Mouse (Mus musculus): ENCODE measurements around the gene Slc26a3.
A peak's percentile ranks its signal among the peaks of the same experiment; 100 is the strongest.

Gene Slc26a3

DNA sequence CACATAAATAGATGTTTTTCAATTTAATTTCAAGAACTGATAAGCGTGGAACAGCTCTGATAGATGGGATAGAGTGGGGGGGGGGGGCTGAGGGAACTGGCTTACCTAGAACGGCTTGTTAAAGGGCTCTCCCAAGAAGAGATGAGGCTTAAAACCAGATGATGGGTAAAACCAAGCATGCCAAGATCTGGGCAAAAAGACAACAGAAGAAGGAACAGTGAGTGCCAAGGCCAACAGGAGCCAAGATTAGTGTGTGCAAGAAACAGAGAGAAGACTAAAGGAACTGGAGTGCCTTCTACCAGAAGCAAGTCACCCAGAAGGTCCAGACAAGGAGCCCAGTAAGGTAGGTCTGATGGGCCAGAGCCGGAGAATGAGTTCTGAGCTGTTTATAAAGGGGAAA is at the start of gene Slc26a3:
Gene Slc26a3, plus strand, starts transcription at position 301 of the 400 bp plus-strand sequence.
- DNase-seq (ENCODE audit: low spot score in 2 of 2), result no peak

DNA sequence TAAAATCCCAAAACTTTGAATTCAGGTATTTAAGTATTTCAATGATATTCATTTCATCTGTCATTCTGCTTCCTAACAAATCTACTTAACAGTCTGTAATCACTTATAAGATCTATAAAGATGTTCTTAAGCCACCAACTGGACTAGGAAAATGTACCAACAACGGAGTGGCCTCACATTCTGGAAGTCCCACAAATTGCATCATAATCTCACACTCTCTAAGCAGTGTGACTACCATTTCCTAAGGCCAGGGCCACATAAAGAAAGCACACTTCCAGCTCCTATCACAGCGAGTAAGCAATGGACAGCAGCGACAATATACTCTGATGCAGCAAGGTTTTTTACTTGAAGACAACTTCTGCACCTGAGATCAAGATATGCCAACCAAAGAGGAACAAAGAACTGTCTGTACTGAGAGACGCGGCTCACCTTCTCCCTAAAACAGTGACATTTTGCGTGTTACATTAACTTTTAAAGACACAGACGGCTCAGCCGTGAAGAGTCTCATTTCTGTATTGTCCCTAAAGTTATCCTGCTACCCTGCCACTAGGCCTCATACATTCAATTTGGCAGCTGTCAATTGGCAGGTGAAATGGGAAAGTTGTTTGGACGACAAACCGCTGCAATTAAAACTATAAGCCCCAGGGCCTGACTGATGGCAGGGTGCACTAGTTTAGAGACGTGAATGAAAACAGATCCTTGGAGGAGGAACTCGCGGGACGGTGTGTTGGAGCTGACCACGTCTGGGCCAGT is 40.3 kb upstream of the Slc26a3 start:
- DNase-seq (ENCODE audit: low spot score in 2 of 2), result no peak

DNA sequence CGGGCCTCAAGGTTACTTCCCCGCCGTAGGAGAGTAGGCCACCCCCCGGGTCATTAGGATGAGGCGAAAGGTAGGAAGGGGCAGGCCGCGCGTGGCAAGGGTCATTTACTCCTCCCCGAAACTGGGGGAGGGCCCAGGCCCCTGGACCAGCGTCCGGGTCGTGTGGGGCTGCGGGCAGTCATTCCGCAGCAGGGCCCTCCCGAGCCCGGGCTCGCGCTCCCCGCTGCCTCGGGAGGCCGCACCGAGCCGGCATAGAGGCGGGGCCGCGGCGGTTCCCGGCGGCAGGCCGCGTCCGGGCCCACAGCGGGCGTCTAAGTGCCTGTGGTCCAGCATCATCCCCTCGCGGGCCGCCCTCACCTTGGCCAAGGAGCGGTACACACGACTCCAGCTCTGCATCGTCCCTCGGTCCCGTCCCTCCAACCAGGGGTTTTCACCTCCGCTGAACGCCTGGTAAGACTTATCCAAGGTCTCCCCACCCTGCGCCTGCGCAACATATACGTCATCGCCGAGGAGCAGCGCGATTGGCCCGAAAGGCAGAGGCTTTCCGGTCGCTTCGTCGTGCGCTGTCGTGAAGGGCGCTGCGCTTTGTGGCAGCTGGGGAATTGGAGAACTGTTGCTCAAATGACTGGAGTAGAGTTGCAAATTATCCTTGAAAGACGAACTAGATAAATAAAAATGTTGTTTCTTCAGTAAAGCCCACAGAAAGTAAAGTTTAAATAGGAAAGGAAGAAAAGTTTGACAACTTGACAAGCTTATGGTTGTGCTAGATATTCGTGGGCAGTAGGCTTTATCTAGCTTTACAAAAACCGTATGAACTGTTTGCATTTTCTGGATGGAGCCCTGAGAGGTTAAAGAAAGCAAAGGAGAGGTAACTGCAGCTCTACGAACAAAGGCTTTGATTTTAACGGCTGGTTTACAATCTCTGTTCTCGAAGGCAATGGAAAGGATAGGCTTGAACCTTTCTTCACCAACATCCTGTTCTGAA is 39.4 kb upstream of the Slc26a3 start, which contains the start of gene Dld:
Gene Dld, minus strand, starts transcription at position 510 of the 985 bp plus-strand sequence.
- DNase-seq (ENCODE audit: low spot score in 2 of 2), result peak; percentile 95 to 96

DNA sequence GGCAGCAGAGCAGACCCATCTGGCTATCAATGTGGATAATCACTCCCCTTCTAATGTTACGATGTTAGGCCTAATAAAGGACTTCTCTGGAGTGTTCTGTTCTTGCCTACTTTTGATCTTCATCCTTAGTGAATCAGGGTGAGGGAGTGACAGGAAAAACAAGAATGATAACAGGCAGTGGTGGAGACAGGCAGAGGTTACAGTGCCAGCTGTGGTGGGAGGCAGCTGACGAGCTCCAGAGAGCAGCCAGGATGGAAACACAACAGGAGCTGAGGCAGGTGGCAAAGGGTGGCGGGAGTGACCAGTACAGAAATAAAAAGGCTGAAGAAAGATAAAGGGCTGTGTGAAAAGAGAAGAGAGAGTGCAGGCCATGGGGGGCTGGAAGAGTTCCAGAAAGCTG is 24.2 kb upstream of the Slc26a3 start:
- DNase-seq (ENCODE audit: low spot score in 2 of 2), result no peak

DNA sequence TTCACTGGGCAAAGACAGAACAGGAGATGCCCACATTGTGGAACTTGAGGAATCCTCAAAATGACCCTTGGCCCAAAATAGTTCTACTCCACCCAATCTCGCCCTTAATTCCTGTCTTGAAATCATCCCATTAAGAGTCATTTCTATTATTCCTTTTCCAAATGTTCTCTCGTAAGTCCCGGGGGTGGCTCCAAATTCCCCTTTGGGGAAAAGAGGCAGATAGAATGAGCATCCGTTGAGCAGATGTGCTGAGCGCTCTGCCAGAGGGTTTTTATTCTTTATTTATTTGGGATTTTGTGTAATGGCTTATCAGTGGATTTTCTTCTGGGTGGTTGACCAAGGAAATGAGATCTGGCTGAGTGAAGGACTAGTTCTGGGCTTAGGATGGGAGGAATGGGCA is 22.9 kb upstream of the Slc26a3 start:
- no peak for DNase-seq (ENCODE audit: low spot score in 2 of 2)

DNA sequence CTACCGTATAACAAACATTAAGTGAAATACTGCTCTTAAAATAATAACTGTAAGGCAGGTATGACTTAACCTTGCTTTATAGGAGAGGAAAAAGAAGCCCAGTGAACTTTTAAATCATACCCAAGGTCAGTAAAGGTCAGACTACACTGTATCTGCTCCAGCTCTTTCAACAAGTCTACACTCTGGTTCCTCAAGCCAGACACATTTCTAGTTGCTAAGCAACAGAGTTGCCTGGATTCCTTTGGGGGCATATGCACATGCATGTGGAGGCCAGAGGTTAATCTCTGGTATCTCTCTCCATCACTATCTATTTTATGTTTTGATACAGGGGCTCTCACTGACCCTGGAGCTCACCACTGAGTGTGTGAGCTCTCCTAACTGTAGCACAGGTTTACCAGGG is 21.6 kb upstream of the Slc26a3 start:
- no peak for DNase-seq (ENCODE audit: low spot score in 2 of 2)

DNA sequence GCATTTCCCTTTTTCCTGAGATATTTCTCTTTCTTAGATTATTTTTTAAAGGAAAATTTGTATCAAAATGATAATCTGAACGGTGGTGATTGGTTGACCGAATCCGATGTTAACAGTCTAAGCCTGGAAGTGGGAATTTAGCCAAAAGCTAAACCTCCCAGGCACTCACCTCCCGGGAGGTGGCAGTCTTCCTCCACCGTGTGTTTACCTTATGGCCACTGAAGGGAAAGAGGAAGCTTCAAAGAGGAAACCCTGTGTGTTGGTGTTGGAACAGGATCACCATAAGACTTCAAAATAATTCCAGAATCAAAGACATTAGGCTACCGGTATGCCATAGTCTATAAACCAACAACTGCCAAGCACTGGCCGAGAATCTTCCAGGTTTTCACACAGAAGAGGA is 21.0 kb upstream of the Slc26a3 start:
- DNase-seq (ENCODE audit: low spot score in 2 of 2), result no peak

DNA sequence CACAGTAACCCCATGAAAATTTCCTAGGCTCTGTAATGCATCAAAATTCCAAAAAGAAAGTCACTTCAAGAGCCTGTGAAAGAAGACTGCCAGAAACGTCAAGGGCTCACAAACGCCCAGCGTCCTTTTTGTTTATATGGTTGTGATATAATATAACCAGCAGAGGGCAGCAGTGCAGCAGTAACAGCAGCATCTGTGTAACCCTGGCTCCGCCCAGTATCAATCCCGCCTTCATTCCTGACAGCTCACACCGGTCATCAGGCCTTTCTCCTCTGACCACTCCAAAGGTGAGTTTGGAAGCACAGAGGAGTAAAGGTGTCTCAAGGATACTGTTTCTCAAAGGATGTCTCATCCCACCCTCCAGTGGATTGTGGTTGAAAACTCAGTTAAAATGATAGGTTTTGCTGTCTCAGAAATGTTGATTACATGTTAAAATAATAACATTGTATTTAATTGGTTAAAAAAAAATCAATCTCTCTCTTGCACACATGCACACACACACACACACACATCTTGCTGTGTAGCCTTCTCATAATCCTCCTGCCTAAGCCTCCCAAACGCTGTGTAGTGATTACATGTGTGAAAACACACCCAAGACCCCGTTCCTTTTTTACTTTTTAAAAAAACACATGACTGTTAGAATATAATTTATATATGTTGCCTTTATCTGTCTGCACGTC is 15.9 kb upstream of the Slc26a3 start:
- peak; percentile 32 to 35 for DNase-seq (ENCODE audit: low spot score in 2 of 2)

DNA sequence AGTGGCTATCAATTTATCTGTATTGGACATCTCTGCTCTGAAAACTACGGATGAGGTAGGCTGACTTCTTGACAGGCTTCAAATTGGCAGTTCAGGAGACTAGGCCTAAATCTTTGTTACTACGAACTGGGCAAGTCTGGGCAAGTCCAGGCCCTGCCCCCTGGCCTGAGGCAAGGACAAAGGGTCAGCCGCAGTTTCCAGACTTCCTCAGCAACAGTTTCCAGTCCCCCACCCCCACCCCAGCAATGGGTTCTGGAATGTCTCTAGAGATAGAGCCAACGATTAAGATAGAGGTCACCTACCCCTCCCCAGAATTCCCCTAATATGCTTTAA is 15.4 kb upstream of the Slc26a3 start:
- no peak for DNase-seq (ENCODE audit: low spot score in 2 of 2)

DNA sequence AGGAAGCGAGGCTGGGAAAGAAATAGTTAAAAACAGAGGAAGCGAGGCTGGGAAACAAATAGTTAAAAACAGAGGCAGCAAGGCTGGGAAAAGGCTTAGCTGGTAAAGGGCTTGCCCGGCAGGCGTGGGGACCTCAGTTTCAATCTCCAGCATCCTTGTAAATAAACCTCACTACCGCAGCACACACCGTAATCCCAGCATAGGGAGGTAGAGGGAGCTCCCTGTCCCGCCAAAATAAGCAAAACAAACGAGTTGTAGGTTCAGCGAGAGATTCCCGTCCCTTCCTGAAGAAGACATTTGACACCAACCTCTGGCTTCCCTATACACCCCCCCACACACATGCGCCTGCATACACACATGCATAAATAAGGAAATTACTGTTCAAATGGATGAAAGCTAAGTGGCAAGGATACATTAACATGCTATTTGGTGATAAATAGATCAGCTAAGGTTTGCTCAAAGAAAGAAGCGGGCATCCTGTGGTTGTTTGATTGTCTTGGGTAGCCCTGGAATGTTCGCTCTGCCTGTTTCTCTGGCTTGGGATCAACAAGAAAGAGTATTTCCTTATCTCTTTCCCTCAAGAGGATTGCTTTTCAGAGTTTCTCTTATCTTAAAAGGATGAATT is 14.2 kb upstream of the Slc26a3 start:
- DNase-seq (ENCODE audit: low spot score in 2 of 2), result no peak

DNA sequence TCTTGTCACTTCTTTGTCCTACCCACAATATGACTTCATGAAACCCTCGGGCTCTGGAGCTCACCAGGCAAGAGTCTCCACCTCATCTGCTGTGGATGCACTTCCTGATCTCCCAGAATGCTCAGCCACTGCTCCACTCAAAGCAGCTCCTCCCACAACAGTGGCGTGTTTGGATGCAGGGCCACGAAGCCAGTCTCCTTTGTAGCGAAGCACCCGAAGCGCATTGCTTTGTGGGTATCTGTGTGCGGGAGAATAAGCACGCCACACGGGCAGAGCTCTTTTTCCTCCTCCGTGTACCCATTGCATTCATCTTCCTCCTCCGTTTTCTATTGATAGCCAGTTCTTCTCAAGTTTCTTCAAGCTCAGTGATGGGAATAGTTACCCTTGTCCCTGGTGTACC is 13.4 kb upstream of the Slc26a3 start:
- DNase-seq (ENCODE audit: low spot score in 2 of 2), result no peak

DNA sequence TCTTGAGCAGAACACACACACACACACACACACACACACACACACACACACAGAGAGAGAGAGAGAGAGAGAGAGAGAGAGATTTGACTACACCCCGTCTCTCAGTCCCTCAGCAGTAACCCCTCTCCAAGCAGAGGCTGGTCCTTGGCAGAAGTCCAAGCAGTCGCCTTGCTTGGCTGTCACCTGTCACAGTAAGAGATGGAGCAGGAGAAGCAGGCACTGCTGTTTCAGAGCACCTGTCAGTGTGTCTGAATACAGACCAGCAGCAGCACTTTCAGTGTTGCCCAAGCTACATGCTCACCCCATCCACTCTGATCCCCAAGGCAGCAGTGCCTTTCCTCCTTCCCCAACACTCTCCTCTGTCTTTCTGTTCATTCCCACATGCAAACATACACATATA is 9.8 kb upstream of the Slc26a3 start:
- no peak for DNase-seq (ENCODE audit: low spot score in 2 of 2)

DNA sequence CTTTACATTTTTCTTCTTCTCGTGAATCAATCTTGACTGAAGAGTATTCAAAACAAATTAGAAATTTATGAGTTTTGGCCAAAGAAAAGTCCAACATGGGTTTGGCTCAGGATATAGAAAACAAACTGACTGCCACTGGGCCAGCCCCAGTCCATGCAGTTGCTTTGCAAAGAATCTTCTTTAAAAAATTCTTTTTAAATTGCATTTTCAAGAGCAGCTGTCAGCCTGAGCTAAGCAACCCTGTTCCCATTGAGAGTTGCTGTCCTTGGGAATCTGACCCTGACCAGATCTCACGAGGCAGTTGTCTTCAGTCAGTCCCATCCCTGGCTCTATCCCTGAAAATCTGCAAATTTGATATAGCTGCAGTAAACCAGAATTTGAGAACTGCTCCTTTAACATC is 8.2 kb upstream of the Slc26a3 start:
- no peak for DNase-seq (ENCODE audit: low spot score in 2 of 2)

DNA sequence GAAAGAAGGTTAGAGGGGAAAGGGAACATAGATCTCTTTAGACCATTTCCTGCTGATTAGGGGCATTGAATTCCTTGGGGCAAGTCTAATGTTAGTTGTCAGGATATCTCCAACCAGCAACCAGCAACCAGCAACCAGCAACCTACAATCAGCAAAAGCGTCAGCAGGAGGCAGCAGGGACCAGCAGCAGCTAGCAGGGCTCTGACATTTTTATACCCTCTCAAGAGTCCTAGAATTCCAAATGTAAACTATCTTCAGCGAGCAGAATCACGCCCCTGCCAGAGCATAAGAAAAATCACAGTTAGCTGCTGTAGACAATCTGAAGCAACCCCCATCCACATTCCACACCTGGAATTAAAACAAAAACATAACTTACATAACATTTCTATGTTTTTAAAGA is 3.4 kb upstream of the Slc26a3 start:
- DNase-seq (ENCODE audit: low spot score in 2 of 2), result no peak

DNA sequence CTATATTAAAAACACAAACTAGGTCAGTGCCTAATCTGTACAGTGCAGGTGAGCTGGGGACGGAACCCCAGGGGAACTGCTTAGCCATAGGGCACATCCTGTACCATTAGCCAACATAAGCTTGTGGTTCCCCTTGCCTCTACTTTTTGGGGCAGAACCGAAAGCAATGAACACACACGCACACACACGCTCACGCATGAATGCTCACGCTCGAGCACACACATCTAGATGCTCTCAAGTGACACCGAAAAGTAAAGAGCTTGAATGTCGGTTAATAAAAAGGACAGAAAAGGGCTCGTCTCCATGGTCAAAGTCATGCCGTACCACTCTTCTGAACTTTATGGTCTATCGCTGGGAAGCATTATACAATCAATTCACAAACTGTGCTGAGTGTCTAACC is 1.0 kb downstream of the Slc26a3 start:
- no peak for DNase-seq (ENCODE audit: low spot score in 2 of 2)

DNA sequence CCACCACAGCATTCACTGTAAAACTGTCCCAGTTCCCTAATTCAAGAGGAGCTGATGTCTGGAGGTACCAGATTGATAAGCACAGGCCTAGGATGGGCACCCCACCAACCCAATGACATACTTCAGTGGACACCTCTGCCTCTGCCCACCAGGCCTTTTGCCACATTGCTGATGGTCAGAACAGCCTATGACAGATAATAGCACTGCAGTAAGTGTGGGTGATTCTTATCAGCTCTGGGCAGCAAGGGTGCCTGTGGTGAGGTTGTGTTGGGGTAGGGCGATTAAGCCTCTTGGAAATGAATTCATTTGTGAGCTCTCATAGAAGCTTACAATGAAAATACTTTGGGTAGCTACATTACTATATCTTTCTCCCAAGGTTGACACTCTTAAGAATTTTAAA is 5.2 kb downstream of the Slc26a3 start:
- no peak for DNase-seq (ENCODE audit: low spot score in 2 of 2)

DNA sequence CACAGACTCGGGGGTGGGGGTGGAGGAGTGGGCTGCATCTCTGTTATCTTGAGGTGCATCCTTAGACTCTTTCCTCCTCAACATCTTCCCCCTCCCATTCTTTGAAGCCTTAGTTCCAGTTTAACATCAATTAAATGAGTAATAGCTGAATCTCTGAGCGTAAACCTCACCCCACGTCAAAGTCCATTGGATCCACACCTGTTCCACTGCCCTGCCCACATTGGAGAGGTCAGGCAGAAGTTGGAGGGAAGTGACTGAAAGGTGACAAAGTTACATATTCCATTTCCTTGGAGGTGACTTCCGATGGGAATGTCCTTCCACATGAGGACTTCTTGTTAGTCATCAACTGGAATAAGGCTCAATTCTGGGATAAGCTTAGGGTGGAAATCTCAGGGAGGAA is 7.0 kb downstream of the Slc26a3 start:
- no peak for DNase-seq (ENCODE audit: low spot score in 2 of 2)

DNA sequence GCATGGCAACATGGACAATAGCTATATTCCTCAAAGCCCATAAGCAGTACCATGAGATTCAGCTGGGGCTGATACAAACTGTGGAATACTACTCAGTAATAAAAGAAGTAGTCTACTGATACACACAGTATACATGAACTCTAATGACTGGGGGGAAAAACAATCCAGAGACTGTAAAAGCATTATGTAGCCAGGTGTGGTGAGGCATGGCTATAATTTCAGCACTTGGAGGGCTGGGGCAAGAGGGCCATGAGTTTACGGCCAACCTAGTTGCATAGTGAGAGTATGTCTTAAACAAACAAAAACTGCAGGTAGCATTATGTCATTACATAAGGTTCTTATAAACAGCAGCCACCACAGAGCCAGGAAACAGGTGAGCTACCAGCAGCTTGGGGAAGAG is 10.2 kb downstream of the Slc26a3 start:
- no peak for DNase-seq (ENCODE audit: low spot score in 2 of 2)

DNA sequence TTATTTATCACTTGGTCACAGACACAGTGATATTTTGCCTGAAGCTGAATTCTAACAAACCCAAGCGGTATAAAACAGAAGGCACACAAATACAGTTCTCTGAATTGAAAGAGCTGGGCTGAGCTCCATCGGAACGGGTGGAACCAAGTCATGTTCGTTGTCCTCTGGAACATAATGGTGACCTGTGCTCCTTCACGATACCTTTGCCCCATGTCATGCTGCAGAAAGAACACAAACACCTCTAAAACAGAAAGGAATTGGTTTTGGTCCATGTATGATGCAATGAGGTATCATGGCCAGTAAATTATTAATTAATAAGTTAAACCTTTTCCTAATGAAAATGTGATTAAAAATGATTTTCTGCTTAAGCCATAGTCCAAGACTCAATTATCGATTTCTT is 11.3 kb downstream of the Slc26a3 start:
- DNase-seq (ENCODE audit: low spot score in 2 of 2), result no peak

DNA sequence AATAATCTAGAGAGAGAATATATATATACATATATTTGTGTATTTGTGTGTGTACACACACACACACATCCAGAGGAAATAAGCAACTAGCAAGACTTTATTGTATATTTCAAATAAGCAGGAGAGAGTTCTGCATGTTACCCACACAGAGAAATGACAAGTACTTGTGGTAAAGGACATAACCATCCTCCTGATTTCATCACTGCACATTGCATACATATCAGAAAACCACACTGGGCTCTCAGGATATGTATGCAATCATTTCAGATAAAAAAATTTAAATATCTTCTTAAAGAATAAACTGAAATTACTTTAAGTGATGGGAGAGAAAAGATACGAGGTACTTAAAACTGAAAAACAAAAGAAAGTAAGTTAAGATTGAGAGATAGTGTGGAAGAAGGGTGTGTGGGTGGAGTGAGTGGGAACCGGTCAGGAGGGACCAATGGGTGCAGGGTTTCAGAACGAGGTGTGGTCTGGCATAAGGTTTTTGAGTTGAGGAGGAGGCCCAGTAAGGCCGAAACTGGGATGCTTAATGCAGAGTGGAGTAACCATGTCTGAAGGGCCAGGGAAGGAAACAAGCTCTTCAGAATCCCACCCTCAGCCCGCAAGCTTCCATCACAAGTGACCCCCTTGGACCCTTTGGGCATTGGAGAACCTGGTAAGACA is 14.0 kb downstream of the Slc26a3 start:
- DNase-seq (ENCODE audit: low spot score in 2 of 2), result no peak

DNA sequence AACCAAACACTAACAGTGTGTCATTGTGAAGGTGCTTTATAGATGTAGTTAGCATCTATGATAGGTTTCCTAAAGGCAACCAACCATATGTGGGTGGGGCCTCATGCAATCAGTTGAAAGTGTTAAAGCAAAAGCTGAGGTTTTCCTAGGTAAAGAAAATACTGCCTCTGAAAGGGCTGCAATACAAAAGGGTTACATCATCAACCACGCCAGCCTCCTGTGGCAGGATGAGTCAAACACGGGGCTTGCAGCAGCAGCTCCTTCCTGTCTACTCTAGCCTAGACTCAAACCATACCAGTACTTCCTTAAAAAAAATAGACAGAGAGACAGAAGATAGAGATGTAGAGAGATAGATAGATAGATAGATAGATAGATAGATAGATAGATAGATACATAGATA is 25.3 kb downstream of the Slc26a3 start:
- DNase-seq (ENCODE audit: low spot score in 2 of 2), result no peak
